Mouse (Mus musculus) kidney, embryonic 15.5 days (tissue): ENCODE results near the gene Mmrn1. TPM values are rescaled to one million over a fixed set of nuclear protein-coding genes. Genes with fewer than 3 reads are reported as not detected.

ENCODE experiments used
- ATAC-seq: fragments of 200-750 bp; cut with Nextera tagmentation; replicated peaks from 2 replicates; pipeline ENCODE4 v1.8.0; 2017; ENCODE audit warnings: moderate TSS enrichment; ENCODE audit not compliant: low FRiP score
- H3K27ac ChIP-seq: fragments of 300-500 bp; sonication (generic); 2 replicates; pipeline ENCODE4 v1.5.1; 2015; ENCODE audit warnings: mild to moderate bottlenecking, inconsistent platforms
- H3K27me3 ChIP-seq: fragments of 300-500 bp; sonication (generic); 2 replicates; pipeline ENCODE4 v1.6.1; 2015; ENCODE audit warnings: inconsistent platforms
- H3K36me3 ChIP-seq: fragments of 300-500 bp; sonication (generic); 2 replicates; pipeline ENCODE4 v1.6.1; 2015; ENCODE audit warnings: inconsistent platforms
- H3K4me1 ChIP-seq: fragments of 300-500 bp; sonication (generic); 2 replicates; pipeline ENCODE4 v1.6.1; 2015; ENCODE audit warnings: inconsistent platforms
- H3K4me2 ChIP-seq: fragments of 300-500 bp; sonication (generic); 2 replicates; pipeline ENCODE4 v1.6.1; 2015; ENCODE audit warnings: moderate library complexity, mild to moderate bottlenecking, inconsistent platforms
- H3K4me3 ChIP-seq: fragments of 300-500 bp; sonication (generic); replicated peaks from 2 replicates; pipeline ENCODE4 v1.5.1; 2015; ENCODE audit warnings: mild to moderate bottlenecking, inconsistent platforms
- H3K9ac ChIP-seq: fragments of 300-500 bp; sonication (generic); 2 replicates; pipeline ENCODE4 v1.6.1; 2015; ENCODE audit warnings: mild to moderate bottlenecking, inconsistent platforms
- H3K9me3 ChIP-seq: fragments of 300-500 bp; sonication (generic); replicated peaks from 2 replicates; pipeline ENCODE4 v1.6.1; 2016; ENCODE audit warnings: inconsistent platforms
- WGBS: fragments of 180-500 bp; shearing (Covaris S2); methylation state at CpG from one replicate; pipeline ENCODE4 v1.1.7; 2015; ENCODE audit warnings: mixed read lengths; 5-methylcytosine and 5-hydroxymethylcytosine counted together
- polyA plus RNA-seq: library from polyadenylated mRNA; unstranded; fragments of >200 nt; fragmentation: Nextera tagmentation; extraction: Ambion mirVana; gene quantifications from 2 replicates; pipeline ENCODE4 v1.2.1, GENCODE M21; 2015

The Mmrn1 gene
- polyA plus RNA-seq, 1 experiment from 2014 or later = 7.3 TPM

- no peaks in the 10 kb centered on the region for H3K36me3 ChIP-seq
- H3K9me3 ChIP-seq = no peaks in the 10 kb centered on the region
- no peak overlapping the region for H3K9ac ChIP-seq
- no peak overlapping the region for H3K4me2 ChIP-seq
- H3K27me3 ChIP-seq = no peaks in the 10 kb centered on the region
- ATAC-seq = no peak
- no peak overlapping the region for H3K4me3 ChIP-seq
- H3K27ac ChIP-seq = no peak overlapping the region
- WGBS = 48% methylated on average over 1 of the region's 1 CpGs
- H3K4me1 ChIP-seq = no peaks in the 10 kb centered on the region
Measured at GRCm38 (mm10) chr6:60963726-60964125, 39.0 kb downstream of the Mmrn1 start.

GRCm38 (mm10) chr6:60966931-60967330 is 42.2 kb downstream of the Mmrn1 start:
- 71% methylated on average over 4 of the region's 4 CpGs for WGBS
- H3K4me1 ChIP-seq = no peaks in the 10 kb centered on the region

GRCm38 (mm10) chr6:60969407-60969806 is 44.6 kb downstream of the Mmrn1 start:
- H3K4me3 ChIP-seq = no peak overlapping the region
- H3K4me1 ChIP-seq = no peaks in the 10 kb centered on the region
- no peaks in the 10 kb centered on the region for H3K27me3 ChIP-seq
- no peaks in the 10 kb centered on the region for H3K36me3 ChIP-seq
- H3K4me2 ChIP-seq = no peak overlapping the region
- no peaks in the 10 kb centered on the region for H3K9me3 ChIP-seq
- no peak overlapping the region for H3K27ac ChIP-seq
- WGBS = 76% methylated on average over 6 of the region's 6 CpGs
- ATAC-seq = no peak
- H3K9ac ChIP-seq = no peak overlapping the region

More at GRCm38 (mm10) chr6:60966931-60967330, 42.2 kb downstream of the Mmrn1 start:
- no peak for ATAC-seq
- H3K27me3 ChIP-seq = no peaks in the 10 kb centered on the region
- no peak overlapping the region for H3K9ac ChIP-seq
- no peaks in the 10 kb centered on the region for H3K36me3 ChIP-seq
- no peak overlapping the region for H3K4me3 ChIP-seq
- no peak overlapping the region for H3K4me2 ChIP-seq
- no peak overlapping the region for H3K27ac ChIP-seq
- H3K9me3 ChIP-seq = no peaks in the 10 kb centered on the region

- no peaks in the 10 kb centered on the region for H3K4me1 ChIP-seq
- 70% methylated on average over 2 of the region's 2 CpGs for WGBS
- H3K9me3 ChIP-seq = no peaks in the 10 kb centered on the region
- no peak overlapping the region for H3K27ac ChIP-seq
- H3K4me2 ChIP-seq = no peak overlapping the region
- H3K36me3 ChIP-seq = no peaks in the 10 kb centered on the region
- no peak for ATAC-seq
- H3K4me3 ChIP-seq = no peak overlapping the region
- H3K9ac ChIP-seq = no peak overlapping the region
- H3K27me3 ChIP-seq = no peaks in the 10 kb centered on the region
Measured at GRCm38 (mm10) chr6:60970811-60971210, 46.0 kb downstream of the Mmrn1 start.

GRCm38 (mm10) chr6:60978610-60979009 is 53.8 kb downstream of the Mmrn1 start:
- H3K4me2 ChIP-seq = no peak overlapping the region
- H3K9me3 ChIP-seq = no peaks in the 10 kb centered on the region
- no peaks in the 10 kb centered on the region for H3K4me1 ChIP-seq
- no peaks in the 10 kb centered on the region for H3K36me3 ChIP-seq
- 69% methylated on average over 1 of the region's 1 CpGs for WGBS
- H3K9ac ChIP-seq = no peak overlapping the region
- 0 out of 2 replicates have a peak, but pooled peaks have one; percentile 40 for ATAC-seq
- H3K27me3 ChIP-seq = no peaks in the 10 kb centered on the region
- peak overlapping the region; percentile 66 for H3K27ac ChIP-seq
- H3K4me3 ChIP-seq = no peak overlapping the region

- Histone ChIP-seq H3K9ac (no peak overlapping the region), H3K27me3 (no peaks in the 10 kb centered on the region), H3K27ac (peak overlapping the region; percentile 51; the same call in 1 of the 2 replicates), H3K4me3 (no peak overlapping the region), H3K4me2 (no peak overlapping the region), H3K36me3 (no peaks in the 10 kb centered on the region), H3K4me1 (no peaks in the 10 kb centered on the region), H3K9me3 (no peaks in the 10 kb centered on the region)
- 62% methylated on average over 2 of the region's 2 CpGs for WGBS
- peak; percentile 85 for ATAC-seq
Measured at GRCm38 (mm10) chr6:60979039-60979438, 54.3 kb downstream of the Mmrn1 start.

GRCm38 (mm10) chr6:60984360-60984759 is 59.6 kb downstream of the Mmrn1 start:
- H3K9ac ChIP-seq = no peak overlapping the region
- ATAC-seq = no peak
- H3K27me3 ChIP-seq = no peaks in the 10 kb centered on the region
- H3K27ac ChIP-seq = no peak overlapping the region
- H3K4me2 ChIP-seq = no peak overlapping the region
- WGBS = 73% methylated on average over 1 of the region's 1 CpGs
- H3K36me3 ChIP-seq = no peaks in the 10 kb centered on the region
- H3K4me1 ChIP-seq = no peaks in the 10 kb centered on the region
- no peak overlapping the region for H3K4me3 ChIP-seq
- no peaks in the 10 kb centered on the region for H3K9me3 ChIP-seq

- no peak overlapping the region for H3K27ac ChIP-seq
- no peaks in the 10 kb centered on the region for H3K36me3 ChIP-seq
- H3K9me3 ChIP-seq = no peaks in the 10 kb centered on the region
- no peak overlapping the region for H3K4me3 ChIP-seq
- H3K27me3 ChIP-seq = no peaks in the 10 kb centered on the region
- no peak overlapping the region for H3K4me2 ChIP-seq
- H3K9ac ChIP-seq = no peak overlapping the region
- ATAC-seq = no peak
- H3K4me1 ChIP-seq = no peaks in the 10 kb centered on the region
- WGBS = 46% methylated on average over 2 of the region's 2 CpGs
Measured at GRCm38 (mm10) chr6:60985919-60986318, 61.1 kb downstream of the Mmrn1 start.

- Histone ChIP-seq H3K36me3 (no peaks in the 10 kb centered on the region), H3K27me3 (no peaks in the 10 kb centered on the region), H3K4me2 (no peak overlapping the region), H3K4me1 (no peaks in the 10 kb centered on the region), H3K9me3 (no peaks in the 10 kb centered on the region), H3K27ac (no peak overlapping the region), H3K4me3 (no peak overlapping the region), H3K9ac (no peak overlapping the region)
- 85% methylated on average over 11 of the region's 11 CpGs for WGBS
- no peak for ATAC-seq
Measured at GRCm38 (mm10) chr6:60986914-60987313, 62.1 kb downstream of the Mmrn1 start.

GRCm38 (mm10) chr6:60987804-60988203 is 63.0 kb downstream of the Mmrn1 start:
- Histone ChIP-seq H3K9me3 (no peaks in the 10 kb centered on the region), H3K4me1 (no peaks in the 10 kb centered on the region), H3K9ac (no peak overlapping the region), H3K4me3 (no peak overlapping the region), H3K36me3 (no peaks in the 10 kb centered on the region), H3K4me2 (no peak overlapping the region), H3K27ac (no peak overlapping the region), H3K27me3 (no peaks in the 10 kb centered on the region)
- WGBS = 82% methylated on average over 3 of the region's 3 CpGs
- no peak for ATAC-seq

GRCm38 (mm10) chr6:60992366-60992765 is 67.6 kb downstream of the Mmrn1 start:
- 97% methylated on average over 1 of the region's 1 CpGs for WGBS
- Histone ChIP-seq H3K4me3 (no peak overlapping the region), H3K9ac (no peak overlapping the region), H3K9me3 (no peaks in the 10 kb centered on the region), H3K4me1 (no peaks in the 10 kb centered on the region), H3K4me2 (no peak overlapping the region), H3K36me3 (no peaks in the 10 kb centered on the region), H3K27ac (no peak overlapping the region), H3K27me3 (no peaks in the 10 kb centered on the region)
- ATAC-seq = no peak

- no peaks in the 10 kb centered on the region for H3K9me3 ChIP-seq
- no peak overlapping the region for H3K9ac ChIP-seq
- no peaks in the 10 kb centered on the region for H3K4me1 ChIP-seq
- 59% methylated on average over 4 of the region's 4 CpGs for WGBS
- no peak overlapping the region for H3K4me3 ChIP-seq
- H3K27ac ChIP-seq = no peak overlapping the region
- H3K36me3 ChIP-seq = no peaks in the 10 kb centered on the region
- H3K27me3 ChIP-seq = no peaks in the 10 kb centered on the region
- ATAC-seq = no peak
- no peak overlapping the region for H3K4me2 ChIP-seq
Measured at GRCm38 (mm10) chr6:60993386-60994108, 68.8 kb downstream of the Mmrn1 start.

- Histone ChIP-seq H3K27me3 (no peaks in the 10 kb centered on the region), H3K36me3 (no peaks in the 10 kb centered on the region), H3K9me3 (no peaks in the 10 kb centered on the region), H3K9ac (no peak overlapping the region), H3K4me3 (no peak overlapping the region), H3K27ac (no peak overlapping the region), H3K4me1 (no peaks in the 10 kb centered on the region), H3K4me2 (no peak overlapping the region; the same call in 1 of the 2 replicates)
- WGBS = 34% methylated on average over 6 of the region's 6 CpGs
- peak; percentile 29; the same call in 1 of the 2 replicates for ATAC-seq
Measured at GRCm38 (mm10) chr6:60994114-60994513, 69.3 kb downstream of the Mmrn1 start.
